ENCODE assay signal across 8 mouse cellular contexts in genomic region chr7:120634301-120634700, GRCm38 (mm10). TPM values are rescaled to one million over a fixed set of nuclear protein-coding genes. Genes with fewer than 3 reads are reported as not detected.
DNase-seq lines count a peak whose midpoint lies in the region; ATAC-seq and TF ChIP-seq lines count a peak whose summit lies in the region.

No protein-coding gene starts in this region.

- peak overlapping the region; percentile 96 for H3K9ac ChIP-seq in forebrain, embryonic 13.5 days

- H3K4me3 ChIP-seq in cerebellum, adult 2 months (replicated peaks; ENCODE audit: insufficient read depth, low read depth, low read length): peak overlapping the region; percentile 88
- peak overlapping the region; percentile 72 for H3K4me3 ChIP-seq in C2C12 (ENCODE audit: insufficient read depth, poor library complexity, severe bottlenecking)
- H3K4me3 ChIP-seq in forebrain, embryonic 13.5 days: peak overlapping the region; percentile 96

- H3K79me2 ChIP-seq in C2C12 (ENCODE audit: control insufficient read depth, insufficient read depth): peaks cover 28% of the 10 kb centered on the region

- no peak overlapping the region for H3ac ChIP-seq in C2C12 (ENCODE audit: control insufficient read depth, insufficient read length, low read depth)

- H3K4me1 ChIP-seq in cerebellum, adult 2 months (ENCODE audit: control insufficient read depth, insufficient read depth, low read length): peaks cover 3% of the 10 kb centered on the region; the same call in 1 of the 2 replicates
- H3K4me1 ChIP-seq in forebrain, embryonic 13.5 days: peaks cover 24% of the 10 kb centered on the region

- H3K9me3 ChIP-seq in forebrain, embryonic 13.5 days (replicated peaks): no peaks in the 10 kb centered on the region

- H3K4me2 ChIP-seq in forebrain, embryonic 13.5 days: peak overlapping the region; percentile 83

- H3K79me3 ChIP-seq in C2C12 (ENCODE audit: low read depth): peaks cover 22% of the 10 kb centered on the region

- no peak overlapping the region for H3K27ac ChIP-seq in cerebellum, adult 2 months (ENCODE audit: insufficient read depth, low read length)
- H3K27ac ChIP-seq in forebrain, embryonic 13.5 days: 0 out of 2 replicates have a peak overlapping the region, but pooled peaks have one; percentile 76

- no peak for DNase-seq in cerebellum, adult 2 months
- no peak for DNase-seq in cerebellum, adult 11 months
- peak; percentile 13 to 41 for DNase-seq in kidney, postnatal 4 days
- DNase-seq in naive thymus-derived CD4-positive, alpha-beta T cell, adult 2 months (ENCODE audit: low read depth): peak; percentile 19
- no peak for DNase-seq in adrenal gland, adult 2 months
- no peak for DNase-seq in urinary bladder, postnatal 4 days (ENCODE audit: low spot score in 2 of 2)

- no peaks in the 10 kb centered on the region for H3K27me3 ChIP-seq in cerebellum, adult 2 months (ENCODE audit: control insufficient read depth, insufficient read depth, low read length)
- H3K27me3 ChIP-seq in C2C12 (ENCODE audit: control insufficient read depth, insufficient read depth, insufficient read length): no peaks in the 10 kb centered on the region
- H3K27me3 ChIP-seq in forebrain, embryonic 13.5 days: no peaks in the 10 kb centered on the region

- H3K36me3 ChIP-seq in C2C12 (ENCODE audit: control insufficient read depth, insufficient read depth): peaks cover 14% of the 10 kb centered on the region
- peaks cover 15% of the 10 kb centered on the region for H3K36me3 ChIP-seq in forebrain, embryonic 13.5 days (ENCODE audit: poor library complexity, severe bottlenecking)

- WGBS in cerebellum, adult 2 months: 3% methylated on average over 9 of the region's 9 CpGs
- WGBS in forebrain, embryonic 13.5 days: 8% methylated on average over 9 of the region's 9 CpGs

- ATAC-seq in forebrain, embryonic 13.5 days: 0 out of 2 replicates have a peak, but pooled peaks have one; percentile 7

- no peak for TF ChIP-seq CTCF in cerebellum, adult 2 months (IDR thresholded peaks at IDR 0.05; ENCODE audit: borderline replicate concordance, insufficient read depth, low read depth, low read length)
- TF ChIP-seq CTCF in C2C12 (IDR thresholded peaks at IDR 0.05; ENCODE audit: control insufficient read depth, insufficient read depth, insufficient read length): no peak

- no peak for TF ChIP-seq POLR2A in cerebellum, adult 2 months (IDR thresholded peaks at IDR 0.05; ENCODE audit: borderline replicate concordance, insufficient read depth, low read length)

TF ChIP-seq in C2C12, 6 proteins besides CTCF, POLR2A, EP300 and RAD21:
- TF ChIP-seq FOSL1 (IDR thresholded peaks at IDR 0.05; ENCODE audit: insufficient read depth, low read length, poor library complexity, severe bottlenecking): no peak
- no peak for TF ChIP-seq MYOG (IDR thresholded peaks at IDR 0.05; ENCODE audit: control insufficient read depth, extremely low read depth, insufficient read length)
- TF ChIP-seq MAX (IDR thresholded peaks at IDR 0.05): no peak
- TF ChIP-seq CEBPB (IDR thresholded peaks at IDR 0.05; ENCODE audit: low read depth): no peak
- no peak for TF ChIP-seq MYOD1 (IDR thresholded peaks at IDR 0.05; ENCODE audit: control insufficient read depth, insufficient read length, low read depth)

RNA-seq across cellular contexts. Expression of gene Uqcrc2, which starts 0.7 kb away (rescaled TPM):
- polyA plus RNA-seq in cerebellum, adult 2 months (2012; rRNA removed): 279 and 293 TPM in 2 replicates
- 109 TPM for polyA plus RNA-seq in C2C12 (2012; fragmentation: generic; extraction: Trizol)
- 209 and 210 TPM in 2 replicates for polyA plus RNA-seq in forebrain, embryonic 13.5 days (2015; fragmentation: Nextera tagmentation; extraction: Ambion mirVana)
- total RNA-seq in adrenal gland, adult 2 months (2021): 100 to 1,000 TPM; 350 to 468 TPM
- polyA plus RNA-seq in adrenal gland, adult 2 months (2012; rRNA removed): 29.6 and 34.2 TPM in 2 replicates

RNA-seq across cellular contexts. Expression of gene Pdzd9, which starts 35.8 kb away (rescaled TPM):
- polyA plus RNA-seq in cerebellum, adult 2 months (2012; rRNA removed): 0.08 TPM in 1 of 2 replicates, not detected in the other
- 0.11 TPM for polyA plus RNA-seq in C2C12 (2012; fragmentation: generic; extraction: Trizol)
- 0.23 and 0.57 TPM in 2 replicates for polyA plus RNA-seq in forebrain, embryonic 13.5 days (2015; fragmentation: Nextera tagmentation; extraction: Ambion mirVana)
- not detected for total RNA-seq in adrenal gland, adult 2 months (2021)
- not detected in 2 replicates for polyA plus RNA-seq in adrenal gland, adult 2 months (2012; rRNA removed)

RNA-seq across cellular contexts. Expression of gene Mosmo, which starts 43.1 kb away (rescaled TPM):
- 31.1 and 32.1 TPM in 2 replicates for polyA plus RNA-seq in cerebellum, adult 2 months (2012; rRNA removed)
- polyA plus RNA-seq in C2C12 (2012; fragmentation: generic; extraction: Trizol): 21.3 TPM
- 14.1 and 16.5 TPM in 2 replicates for polyA plus RNA-seq in forebrain, embryonic 13.5 days (2015; fragmentation: Nextera tagmentation; extraction: Ambion mirVana)
- 10 to 100 TPM; 29.3 to 41.6 TPM for total RNA-seq in adrenal gland, adult 2 months (2021)
- polyA plus RNA-seq in adrenal gland, adult 2 months (2012; rRNA removed): 30.9 and 43.3 TPM in 2 replicates

Comparison
In these comparisons a context has a peak if more than half of its experiments do, and no peak if none do; other contexts are left out.
1. DNase-seq: peak in kidney, postnatal 4 days (2 of 2) and naive thymus-derived CD4-positive, alpha-beta T cell, adult 2 months (single experiment); none in cerebellum, adult 2 months (0 of 2), cerebellum, adult 11 months (single experiment), adrenal gland, adult 2 months (single experiment) and urinary bladder, postnatal 4 days (0 of 2).
2. Peak in every context shown above with its lines, with median percentiles within 50 percentile points of each other: H3K4me3 ChIP-seq.